In the genomic region with DNA sequence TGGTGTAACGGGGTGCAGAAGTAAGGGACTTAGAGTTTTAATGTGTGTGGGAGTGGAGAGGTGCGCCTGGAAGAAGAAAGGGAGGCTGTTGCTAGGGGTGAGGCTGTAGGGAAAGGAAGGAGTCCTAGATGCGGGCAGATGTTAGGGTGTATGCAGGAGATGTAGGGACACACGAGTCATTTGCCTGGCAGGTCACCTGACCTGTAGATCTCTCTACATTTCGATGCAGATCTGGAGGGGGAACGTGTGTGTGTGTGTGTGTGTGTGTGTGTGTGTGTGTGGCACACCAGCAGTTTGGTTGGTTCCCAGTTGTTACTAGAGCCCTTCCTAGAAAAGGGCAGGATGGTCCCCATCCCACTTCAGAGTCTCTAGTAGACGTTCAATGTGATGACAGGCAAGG, we compare ENCODE assay signal across 12 mouse cellular contexts. TPM values are rescaled to one million over a fixed set of nuclear protein-coding genes. Genes with fewer than 3 reads are reported as not detected.
DNase-seq lines count a peak whose midpoint lies in the region; ATAC-seq and TF ChIP-seq lines count a peak whose summit lies in the region.
"Had no signal": no experiment of that assay in that cellular context is flagged by ENCODE, and none has a peak within 500 bp of the region (broad histone marks: within the 10 kb centered on the region; RNA-seq: fewer than 3 reads in every experiment).

No protein-coding gene starts in this region.

- no peak overlapping the region for H3K27ac ChIP-seq in heart, postnatal 0 days (ENCODE audit: low read depth)
- no peak overlapping the region for H3K27ac ChIP-seq in embryonic facial prominence, embryonic 12.5 days
- H3K27ac ChIP-seq in hindbrain, postnatal 0 days = no peak overlapping the region
- no peak overlapping the region for H3K27ac ChIP-seq in midbrain, embryonic 14.5 days (replicated peaks; ENCODE audit: low read depth, low read length)

- H3K27me3 ChIP-seq in heart, postnatal 0 days (ENCODE audit: control insufficient read depth, insufficient read depth, low read length) = peaks cover 69% of the 10 kb centered on the region
- H3K27me3 ChIP-seq in embryonic facial prominence, embryonic 12.5 days = peaks cover 51% of the 10 kb centered on the region
- peaks cover 52% of the 10 kb centered on the region for H3K27me3 ChIP-seq in hindbrain, postnatal 0 days (ENCODE audit: insufficient read depth, low read length)
- H3K27me3 ChIP-seq in midbrain, embryonic 14.5 days (ENCODE audit: control insufficient read depth, insufficient read depth, low read length) = peaks cover 71% of the 10 kb centered on the region

- H3K4me1 ChIP-seq in heart, postnatal 0 days (ENCODE audit: control insufficient read depth, insufficient read depth) = peaks cover 17% of the 10 kb centered on the region
- H3K4me1 ChIP-seq in embryonic facial prominence, embryonic 12.5 days = peaks cover 97% of the 10 kb centered on the region
- peaks cover 31% of the 10 kb centered on the region for H3K4me1 ChIP-seq in hindbrain, postnatal 0 days (ENCODE audit: insufficient read depth, low read length)
- H3K4me1 ChIP-seq in midbrain, embryonic 14.5 days (ENCODE audit: control insufficient read depth, insufficient read depth, low read length) = peaks cover 24% of the 10 kb centered on the region

- H3K9ac ChIP-seq in heart, postnatal 0 days (replicated peaks; ENCODE audit: low read depth, low read length) = no peak overlapping the region
- H3K9ac ChIP-seq in embryonic facial prominence, embryonic 12.5 days = peak overlapping the region; percentile 21
- no peak overlapping the region for H3K9ac ChIP-seq in hindbrain, postnatal 0 days (replicated peaks; ENCODE audit: low read length)
- no peak overlapping the region for H3K9ac ChIP-seq in midbrain, embryonic 14.5 days (replicated peaks; ENCODE audit: low read length)

- no peak for DNase-seq in heart, postnatal 0 days (ENCODE audit: low spot score)
- no peak for DNase-seq in heart, adult 9 months (ENCODE audit: low spot score in 2 of 2)
- DNase-seq in hindbrain, postnatal 0 days (ENCODE audit: low spot score) = no peak
- no peak for DNase-seq in midbrain, embryonic 14.5 days
- DNase-seq in left cerebral cortex, postnatal 36 days (ENCODE audit: low spot score in 2 of 2) = no peak
- no peak for DNase-seq in thymus, postnatal 25 days
- no peak for DNase-seq in right cerebral cortex, postnatal 25 days
- DNase-seq: cerebellum, postnatal 36 days; gastrocnemius, postnatal 14 days had no signal

- intact Hi-C loops in left cerebral cortex, postnatal 36 days (cut with DNase I) = no loop called here

- 44% methylated on average over 7 of the region's 7 CpGs for WGBS in heart, postnatal 0 days
- WGBS in embryonic facial prominence, embryonic 12.5 days = 27% methylated on average over 7 of the region's 7 CpGs
- WGBS in hindbrain, postnatal 0 days = 20% methylated on average over 7 of the region's 7 CpGs
- 4% methylated on average over 7 of the region's 7 CpGs for WGBS in midbrain, embryonic 14.5 days

- no peak for TF ChIP-seq CTCF in heart, postnatal 0 days (IDR thresholded peaks at IDR 0.05; ENCODE audit: low read depth)
- TF ChIP-seq CTCF in hindbrain, postnatal 0 days (IDR thresholded peaks at IDR 0.05; ENCODE audit: low read depth) = no peak

- H3K4me2 ChIP-seq in heart, postnatal 0 days (ENCODE audit: low read depth, low read length) = peak overlapping the region; percentile 52; the same call in 1 of the 2 replicates
- H3K4me2 ChIP-seq in embryonic facial prominence, embryonic 12.5 days (replicated peaks) = peak overlapping the region; percentile 47
- peak overlapping the region; percentile 70 for H3K4me2 ChIP-seq in hindbrain, postnatal 0 days (ENCODE audit: low read depth, low read length)
- peak overlapping the region; percentile 53 for H3K4me2 ChIP-seq in midbrain, embryonic 14.5 days (ENCODE audit: low read length)

- no peaks in the 10 kb centered on the region for H3K9me3 ChIP-seq in heart, postnatal 0 days (replicated peaks; ENCODE audit: control insufficient read depth, low read length)
- no peaks in the 10 kb centered on the region for H3K9me3 ChIP-seq in embryonic facial prominence, embryonic 12.5 days
- no peaks in the 10 kb centered on the region for H3K9me3 ChIP-seq in hindbrain, postnatal 0 days (ENCODE audit: low read length)
- H3K9me3 ChIP-seq in midbrain, embryonic 14.5 days (ENCODE audit: control insufficient read depth, low read length) = no peaks in the 10 kb centered on the region

- TF ChIP-seq EP300 in heart, postnatal 0 days (IDR thresholded peaks at IDR 0.05; ENCODE audit: low read depth) = no peak

- ATAC-seq in heart, postnatal 0 days (ENCODE audit: insufficient read depth, low read depth) = no peak
- ATAC-seq in embryonic facial prominence, embryonic 12.5 days (ENCODE audit: insufficient number of reproducible peaks, insufficient read depth, low FRiP score, low TSS enrichment) = no peak
- no peak for ATAC-seq in hindbrain, postnatal 0 days
- ATAC-seq in midbrain, embryonic 14.5 days (ENCODE audit: low FRiP score, low TSS enrichment) = no peak

- H3K36me3 ChIP-seq in heart, postnatal 0 days (replicated peaks; ENCODE audit: control insufficient read depth, insufficient read depth, low read length) = no peaks in the 10 kb centered on the region
- peaks cover 18% of the 10 kb centered on the region for H3K36me3 ChIP-seq in embryonic facial prominence, embryonic 12.5 days
- no peaks in the 10 kb centered on the region for H3K36me3 ChIP-seq in hindbrain, postnatal 0 days (ENCODE audit: insufficient read depth, low read length)
- H3K36me3 ChIP-seq in midbrain, embryonic 14.5 days (ENCODE audit: control insufficient read depth, insufficient read depth, low read length) = no peaks in the 10 kb centered on the region

- no peak overlapping the region for H3K4me3 ChIP-seq in heart, postnatal 0 days (ENCODE audit: low read depth, low read length)
- peak overlapping the region; percentile 29; the same call in 1 of the 2 replicates for H3K4me3 ChIP-seq in embryonic facial prominence, embryonic 12.5 days
- peak overlapping the region; percentile 30; the same call in 1 of the 2 replicates for H3K4me3 ChIP-seq in hindbrain, postnatal 0 days (ENCODE audit: low read length)
- H3K4me3 ChIP-seq in midbrain, embryonic 14.5 days (replicated peaks; ENCODE audit: low read depth, low read length) = no peak overlapping the region; the same call in 1 of the 2 replicates

RNA-seq across cellular contexts. Expression of a gene that starts 7.9 kb away (rescaled TPM):
- total RNA-seq in heart, postnatal 0 days (2014; rRNA removed; ENCODE audit: low replicate concordance) = 19.3 and 25.4 TPM in 2 replicates
- polyA plus RNA-seq in heart, postnatal 0 days (2015; fragmentation: Nextera tagmentation; extraction: Ambion mirVana) = 2.6 and 2.8 TPM in 2 replicates
- polyA plus RNA-seq in embryonic facial prominence, embryonic 12.5 days (2016; fragmentation: Nextera tagmentation; extraction: Ambion mirVana) = 47.6 and 49.8 TPM in 2 replicates
- 15.5 and 15.6 TPM in 2 replicates for total RNA-seq in hindbrain, postnatal 0 days (2014; rRNA removed)
- 2.0 and 2.3 TPM in 2 replicates for polyA plus RNA-seq in hindbrain, postnatal 0 days (2015; fragmentation: Nextera tagmentation; extraction: Ambion mirVana)
- 0.55 and 1.0 TPM in 2 replicates for polyA plus RNA-seq in midbrain, embryonic 14.5 days (2014; fragmentation: Nextera tagmentation; extraction: Ambion mirVana)
- 1 to 10 TPM; 3.4 to 3.8 TPM for total RNA-seq in left cerebral cortex, postnatal 36 days (2021)
- polyA plus RNA-seq: CD4-positive, CD25-positive, alpha-beta regulatory T cell, adult 4 months had no signal

RNA-seq across cellular contexts. Expression of a gene that starts 27.9 kb away (rescaled TPM):
- not detected in 2 replicates for total RNA-seq in heart, postnatal 0 days (2014; rRNA removed; ENCODE audit: low replicate concordance)
- not detected in 2 replicates for polyA plus RNA-seq in heart, postnatal 0 days (2015; fragmentation: Nextera tagmentation; extraction: Ambion mirVana)
- polyA plus RNA-seq in embryonic facial prominence, embryonic 12.5 days (2016; fragmentation: Nextera tagmentation; extraction: Ambion mirVana) = 0.47 and 0.70 TPM in 2 replicates
- total RNA-seq in hindbrain, postnatal 0 days (2014; rRNA removed) = 6.1 and 9.1 TPM in 2 replicates
- 6.3 and 6.4 TPM in 2 replicates for polyA plus RNA-seq in hindbrain, postnatal 0 days (2015; fragmentation: Nextera tagmentation; extraction: Ambion mirVana)
- polyA plus RNA-seq in midbrain, embryonic 14.5 days (2014; fragmentation: Nextera tagmentation; extraction: Ambion mirVana) = 2.4 and 5.3 TPM in 2 replicates
- 1 to 10 TPM; 2.9 to 4.6 TPM for total RNA-seq in left cerebral cortex, postnatal 36 days (2021)
- total RNA-seq: adrenal gland, postnatal 14 days; gastrocnemius, postnatal 14 days had no signal
- polyA plus RNA-seq: CD4-positive, CD25-positive, alpha-beta regulatory T cell, adult 4 months had no signal

RNA-seq across cellular contexts. Expression of a gene that starts 33.2 kb away (rescaled TPM):
- 0.27 and 1.1 TPM in 2 replicates for total RNA-seq in heart, postnatal 0 days (2014; rRNA removed; ENCODE audit: low replicate concordance)
- 0.25 and 0.44 TPM in 2 replicates for polyA plus RNA-seq in heart, postnatal 0 days (2015; fragmentation: Nextera tagmentation; extraction: Ambion mirVana)
- polyA plus RNA-seq in embryonic facial prominence, embryonic 12.5 days (2016; fragmentation: Nextera tagmentation; extraction: Ambion mirVana) = 2.6 and 3.3 TPM in 2 replicates
- total RNA-seq in hindbrain, postnatal 0 days (2014; rRNA removed) = 3.3 and 7.0 TPM in 2 replicates
- polyA plus RNA-seq in hindbrain, postnatal 0 days (2015; fragmentation: Nextera tagmentation; extraction: Ambion mirVana) = 1.9 TPM in 2 replicates
- 3.8 and 3.9 TPM in 2 replicates for polyA plus RNA-seq in midbrain, embryonic 14.5 days (2014; fragmentation: Nextera tagmentation; extraction: Ambion mirVana)
- total RNA-seq in left cerebral cortex, postnatal 36 days (2021) = 10 to 100 TPM; 11.7 to 14.4 TPM

RNA-seq across cellular contexts. Expression of a gene that starts 45.6 kb away (rescaled TPM):
- 42.0 and 47.4 TPM in 2 replicates for total RNA-seq in heart, postnatal 0 days (2014; rRNA removed; ENCODE audit: low replicate concordance)
- 21.7 and 23.0 TPM in 2 replicates for polyA plus RNA-seq in heart, postnatal 0 days (2015; fragmentation: Nextera tagmentation; extraction: Ambion mirVana)
- 92.6 and 94.5 TPM in 2 replicates for polyA plus RNA-seq in embryonic facial prominence, embryonic 12.5 days (2016; fragmentation: Nextera tagmentation; extraction: Ambion mirVana)
- total RNA-seq in hindbrain, postnatal 0 days (2014; rRNA removed) = 176 and 190 TPM in 2 replicates
- 69.6 and 80.5 TPM in 2 replicates for polyA plus RNA-seq in hindbrain, postnatal 0 days (2015; fragmentation: Nextera tagmentation; extraction: Ambion mirVana)
- polyA plus RNA-seq in midbrain, embryonic 14.5 days (2014; fragmentation: Nextera tagmentation; extraction: Ambion mirVana) = 75.5 and 75.6 TPM in 2 replicates
- 100 to 1,000 TPM in 1 of 2 experiments, 10 to 100 TPM in 1; 92.5 to 110 TPM for total RNA-seq in left cerebral cortex, postnatal 36 days (2021)

Comparison
In these comparisons a context has a peak if more than half of its experiments do, and no peak if none do; other contexts are left out.
1. H3K4me3 ChIP-seq: peak in embryonic facial prominence, embryonic 12.5 days (single experiment) and hindbrain, postnatal 0 days (single experiment); none in heart, postnatal 0 days (single experiment) and midbrain, embryonic 14.5 days (single experiment).
2. RNA of a gene that starts 7.9 kb away (polyA plus RNA-seq): 47.6 to 49.8 TPM in embryonic facial prominence, embryonic 12.5 days; 2.6 to 2.8 TPM in heart, postnatal 0 days, 2.0 to 2.3 TPM in hindbrain, postnatal 0 days and 0.55 to 1.0 TPM in midbrain, embryonic 14.5 days; every median in the first group is over 10 times any median in the second.
3. Peak in every context shown above with its lines, with median percentiles within 50 percentile points of each other: H3K4me2 ChIP-seq.